7 mouse cellular contexts compared by ENCODE assay signal in genomic region chr6:68668433-68668832, GRCm38 (mm10).
DNase-seq lines count a peak whose midpoint lies in the region; ATAC-seq and TF ChIP-seq lines count a peak whose summit lies in the region.
"Not testable (repeated sequence)": the region's sequence is repeated elsewhere in the genome, so short reads cannot be mapped to it uniquely, and the experiment has no call there.

No protein-coding gene starts in this region.

- H3K4me3 ChIP-seq in cortical plate, adult 2 months (ENCODE audit: insufficient read depth, low read length); gastrocnemius, adult 2 months; intestine, embryonic 15.5 days (replicated peaks); limb, embryonic 10.5 days; midbrain, embryonic 14.5 days (replicated peaks; ENCODE audit: low read depth, low read length): not testable (repeated sequence)

- intact Hi-C loops in gastrocnemius, adult 2 months (cut with DNase I) = not testable (repeated sequence)

- H3K9ac ChIP-seq in intestine, embryonic 15.5 days; midbrain, embryonic 14.5 days (replicated peaks; ENCODE audit: low read length): not testable (repeated sequence)

- H3K9me3 ChIP-seq in intestine, embryonic 15.5 days; limb, embryonic 10.5 days (replicated peaks); midbrain, embryonic 14.5 days (ENCODE audit: control insufficient read depth, low read length): not testable (repeated sequence)

- ATAC-seq in intestine, embryonic 15.5 days = peak; percentile 49; the same call in 1 of the 2 replicates
- ATAC-seq in midbrain, embryonic 14.5 days (ENCODE audit: low FRiP score, low TSS enrichment) = peak; percentile 74; the same call in 1 of the 2 replicates

- not testable (repeated sequence) for H3K27me3 ChIP-seq in intestine, embryonic 15.5 days (replicated peaks); limb, embryonic 10.5 days (ENCODE audit: low read depth, poor library complexity, severe bottlenecking); midbrain, embryonic 14.5 days (ENCODE audit: control insufficient read depth, insufficient read depth, low read length)

- H3K27ac ChIP-seq in cortical plate, adult 2 months (ENCODE audit: insufficient read depth, low read length); gastrocnemius, adult 2 months; intestine, embryonic 15.5 days; limb, embryonic 10.5 days; midbrain, embryonic 14.5 days (replicated peaks; ENCODE audit: low read depth, low read length): not testable (repeated sequence)

- not testable (repeated sequence) for H3K4me2 ChIP-seq in intestine, embryonic 15.5 days (replicated peaks)
- peak overlapping the region; percentile 35 for H3K4me2 ChIP-seq in midbrain, embryonic 14.5 days (ENCODE audit: low read length)

- not testable (repeated sequence) for TF ChIP-seq POLR2A in cortical plate, adult 2 months (IDR thresholded peaks at IDR 0.05; ENCODE audit: extremely low read depth, insufficient read depth, low read length)

- peak; percentile 75 for TF ChIP-seq CTCF in cortical plate, adult 2 months (IDR thresholded peaks at IDR 0.05; ENCODE audit: extremely low read depth, insufficient read depth, low read length)
- TF ChIP-seq CTCF in gastrocnemius, adult 2 months (IDR thresholded peaks at IDR 0.05) = peak; percentile 48; the same call in 1 of the 2 replicates

- DNase-seq in WW6 (ENCODE audit: low read depth, low spot score) = peak; percentile 13
- not testable (repeated sequence) for DNase-seq in gastrocnemius, adult 2 months
- DNase-seq in limb, embryonic 10.5 days (ENCODE audit: low spot score) = peak; percentile 73
- peak; percentile 75 for DNase-seq in midbrain, embryonic 14.5 days
- peak; percentile 27 for DNase-seq in right cerebral cortex, postnatal 4 days

- H3K4me1 ChIP-seq in cortical plate, adult 2 months (ENCODE audit: control insufficient read depth, insufficient read depth, low read length); intestine, embryonic 15.5 days (replicated peaks); limb, embryonic 10.5 days; midbrain, embryonic 14.5 days (ENCODE audit: control insufficient read depth, insufficient read depth, low read length): not testable (repeated sequence)

- 2% methylated on average over 10 of the region's 10 CpGs for WGBS in intestine, embryonic 15.5 days
- WGBS in limb, embryonic 10.5 days = 3% methylated on average over 10 of the region's 10 CpGs
- 1% methylated on average over 10 of the region's 10 CpGs for WGBS in midbrain, embryonic 14.5 days

- H3K36me3 ChIP-seq in intestine, embryonic 15.5 days; limb, embryonic 10.5 days; midbrain, embryonic 14.5 days (ENCODE audit: control insufficient read depth, insufficient read depth, low read length): not testable (repeated sequence)
